Mouse (Mus musculus) heart, embryonic 14.5 days (tissue): ENCODE measurements at regions not wholly inside any gene's neighbourhood (a gene's known extent, or its start where the extent isn't known, plus 50 kb on each side); places are given as distances from the start of the nearest gene placed in this dataset.

Experiments used
- ATAC-seq: fragments of 200-750 bp; cut with Nextera tagmentation; 2 replicates; pipeline ENCODE4 v1.8.0; 2017; ENCODE audit warnings: low read depth, moderate TSS enrichment; ENCODE audit not compliant: insufficient number of reproducible peaks, insufficient read depth, low FRiP score
- H3K27ac ChIP-seq, 2 experiments: fragments of 200-500 bp in 1 of 2; fragments of 300-500 bp in 1 of 2; sonication (generic) in 1 of 2; replicated peaks in 1 of 2; 2 replicates each; pipeline ENCODE4 v1.5.1; 2012 to 2014; ENCODE audit warnings: low read depth in 2 of 2, low read length in 2 of 2, control low read depth in 1 of 2, mild to moderate bottlenecking in 1 of 2, mixed read lengths in 1 of 2; ENCODE audit not compliant: control insufficient read depth in 1 of 2, insufficient read depth in 1 of 2
- H3K27me3 ChIP-seq: fragments of 300-500 bp; sonication (generic); 2 replicates; pipeline ENCODE4 v1.6.1; 2014; ENCODE audit warnings: mild to moderate bottlenecking, low read length, control low read depth; ENCODE audit not compliant: control insufficient read depth, insufficient read depth
- H3K36me3 ChIP-seq: fragments of 300-500 bp; sonication (generic); 2 replicates; pipeline ENCODE4 v1.6.1; 2014; ENCODE audit warnings: mild to moderate bottlenecking, control low read depth, low read length, mixed read lengths; ENCODE audit not compliant: control insufficient read depth, insufficient read depth
- H3K4me1 ChIP-seq, 2 experiments: fragments of 200-500 bp in 1 of 2; fragments of 300-500 bp in 1 of 2; sonication (generic) in 1 of 2; 2 replicates each; pipeline ENCODE4 v1.6.1; 2012 to 2014; ENCODE audit warnings: low read length in 2 of 2, control low read depth in 1 of 2, mixed read lengths in 1 of 2; ENCODE audit not compliant: control insufficient read depth in 2 of 2, insufficient read depth in 2 of 2
- H3K4me2 ChIP-seq: fragments of 300-500 bp; sonication (generic); 2 replicates; pipeline ENCODE4 v1.6.1; 2014; ENCODE audit warnings: mild to moderate bottlenecking, low read length
- H3K4me3 ChIP-seq, 2 experiments: fragments of 200-500 bp in 1 of 2; fragments of 300-500 bp in 1 of 2; sonication (generic) in 1 of 2; 2 replicates each; pipeline ENCODE4 v1.5.1; 2012 to 2014; ENCODE audit warnings: low read length in 2 of 2, mild to moderate bottlenecking in 2 of 2, control low read depth in 1 of 2, low read depth in 1 of 2, moderate library complexity in 1 of 2; ENCODE audit not compliant: control insufficient read depth in 1 of 2, insufficient read depth in 1 of 2
- H3K9ac ChIP-seq: fragments of 300-500 bp; sonication (generic); 2 replicates; pipeline ENCODE4 v1.6.1; 2014; ENCODE audit warnings: mild to moderate bottlenecking, low read length
- H3K9me3 ChIP-seq: fragments of 300-500 bp; sonication (generic); 2 replicates; pipeline ENCODE4 v1.6.1; 2016; ENCODE audit warnings: low read length, control low read depth; ENCODE audit not compliant: control insufficient read depth
- WGBS: fragments of 180-500 bp; shearing (Covaris S2); extraction: QIAGEN DNeasy Blood & Tissue Kit; methylation state at CpG from one replicate; pipeline ENCODE4 v1.1.7; 2014; 5-methylcytosine and 5-hydroxymethylcytosine counted together

- Histone ChIP-seq H3K4me3 (no peak overlapping the region), H3K9me3 (no peaks in the 10 kb centered on the region), H3K36me3 (no peaks in the 10 kb centered on the region), H3K9ac (no peak overlapping the region), H3K27ac (no peak overlapping the region), H3K4me2 (no peak overlapping the region), H3K27me3 (no peaks in the 10 kb centered on the region), H3K4me1 (no peaks in the 10 kb centered on the region)
- no peak for ATAC-seq
- 50% methylated on average over 6 of the region's 6 CpGs for WGBS
Measured at GRCm38 (mm10) chr14:73838890-73839289, 177.9 kb downstream of the Gm21750 start.

GRCm38 (mm10) chr14:73861782-73862181 lies 200.8 kb downstream of the Gm21750 start:
- H3K4me2 ChIP-seq, result no peak overlapping the region
- H3K4me1 ChIP-seq, result no peaks in the 10 kb centered on the region
- H3K9ac ChIP-seq, result no peak overlapping the region
- no peaks in the 10 kb centered on the region for H3K9me3 ChIP-seq
- ATAC-seq, result no peak
- H3K4me3 ChIP-seq, result no peak overlapping the region
- H3K27ac ChIP-seq, result no peak overlapping the region
- 30% methylated on average over 2 of the region's 2 CpGs for WGBS
- H3K27me3 ChIP-seq, result no peaks in the 10 kb centered on the region
- H3K36me3 ChIP-seq, result no peaks in the 10 kb centered on the region

GRCm38 (mm10) chr14:73874337-73874736 lies 213.3 kb downstream of the Gm21750 start:
- ATAC-seq, result no peak

GRCm38 (mm10) chr14:73875916-73876315 lies 214.9 kb downstream of the Gm21750 start:
- Histone ChIP-seq H3K27me3 (no peaks in the 10 kb centered on the region), H3K4me1 (no peaks in the 10 kb centered on the region), H3K9me3 (no peaks in the 10 kb centered on the region), H3K27ac (no peak overlapping the region), H3K9ac (no peak overlapping the region), H3K4me2 (no peak overlapping the region), H3K36me3 (no peaks in the 10 kb centered on the region), H3K4me3 (no peak overlapping the region)
- no peak for ATAC-seq
- 74% methylated on average over 3 of the region's 3 CpGs for WGBS

More at GRCm38 (mm10) chr14:73874337-73874736, 213.3 kb downstream of the Gm21750 start:
- no peak overlapping the region for H3K27ac ChIP-seq
- no peaks in the 10 kb centered on the region for H3K36me3 ChIP-seq
- no peak overlapping the region for H3K4me2 ChIP-seq
- H3K9me3 ChIP-seq, result no peaks in the 10 kb centered on the region
- no peak overlapping the region for H3K4me3 ChIP-seq
- H3K27me3 ChIP-seq, result no peaks in the 10 kb centered on the region
- no peak overlapping the region for H3K9ac ChIP-seq
- H3K4me1 ChIP-seq, result no peaks in the 10 kb centered on the region

GRCm38 (mm10) chr14:73878267-73878666 lies 217.2 kb downstream of the Gm21750 start:
- Histone ChIP-seq H3K9ac (no peak overlapping the region), H3K27me3 (no peaks in the 10 kb centered on the region), H3K27ac (no peak overlapping the region), H3K4me2 (no peak overlapping the region), H3K4me3 (no peak overlapping the region), H3K4me1 (no peaks in the 10 kb centered on the region), H3K36me3 (no peaks in the 10 kb centered on the region), H3K9me3 (no peaks in the 10 kb centered on the region)
- WGBS, result 62% methylated on average over 1 of the region's 1 CpGs
- ATAC-seq, result no peak

GRCm38 (mm10) chr14:73878866-73879419 lies 217.9 kb downstream of the Gm21750 start:
- Histone ChIP-seq H3K36me3 (no peaks in the 10 kb centered on the region), H3K4me3 (no peak overlapping the region), H3K27me3 (no peaks in the 10 kb centered on the region), H3K4me2 (no peak overlapping the region), H3K9ac (no peak overlapping the region), H3K27ac (no peak overlapping the region), H3K9me3 (no peaks in the 10 kb centered on the region), H3K4me1 (no peaks in the 10 kb centered on the region)
- WGBS, result 61% methylated on average over 3 of the region's 3 CpGs
- ATAC-seq, result no peak

GRCm38 (mm10) chr14:73891451-73891850 lies 230.4 kb downstream of the Gm21750 start:
- H3K9me3 ChIP-seq, result no peaks in the 10 kb centered on the region
- no peaks in the 10 kb centered on the region for H3K36me3 ChIP-seq
- 56% methylated on average over 2 of the region's 2 CpGs for WGBS
- H3K9ac ChIP-seq, result no peak overlapping the region
- H3K4me1 ChIP-seq, result no peaks in the 10 kb centered on the region
- no peak for ATAC-seq
- no peak overlapping the region for H3K27ac ChIP-seq
- no peaks in the 10 kb centered on the region for H3K27me3 ChIP-seq
- no peak overlapping the region for H3K4me3 ChIP-seq
- no peak overlapping the region for H3K4me2 ChIP-seq

- Histone ChIP-seq H3K36me3 (no peaks in the 10 kb centered on the region), H3K27ac (no peak overlapping the region), H3K4me3 (no peak overlapping the region), H3K4me1 (no peaks in the 10 kb centered on the region), H3K4me2 (no peak overlapping the region), H3K9ac (no peak overlapping the region), H3K9me3 (no peaks in the 10 kb centered on the region), H3K27me3 (no peaks in the 10 kb centered on the region)
- WGBS, result 45% methylated on average over 2 of the region's 2 CpGs
- ATAC-seq, result no peak
Measured at GRCm38 (mm10) chr14:73894844-73895243, 233.8 kb downstream of the Gm21750 start.
